Mouse (Mus musculus) kidney, postnatal 36 days (tissue): ENCODE data around the gene Sprr2a2.
"Not testable (repeated sequence)": the region's sequence is repeated elsewhere in the genome, so short reads cannot be mapped to it uniquely, and the experiment has no call there.

Experiments used
- DNase-seq, 2 experiments: peaks; one replicate each; pipeline ENCODE4 v3.0.0; 2021 to 2022; ENCODE audit warnings: mixed read lengths in 2 of 2

Sprr2a2 gene

DNA sequence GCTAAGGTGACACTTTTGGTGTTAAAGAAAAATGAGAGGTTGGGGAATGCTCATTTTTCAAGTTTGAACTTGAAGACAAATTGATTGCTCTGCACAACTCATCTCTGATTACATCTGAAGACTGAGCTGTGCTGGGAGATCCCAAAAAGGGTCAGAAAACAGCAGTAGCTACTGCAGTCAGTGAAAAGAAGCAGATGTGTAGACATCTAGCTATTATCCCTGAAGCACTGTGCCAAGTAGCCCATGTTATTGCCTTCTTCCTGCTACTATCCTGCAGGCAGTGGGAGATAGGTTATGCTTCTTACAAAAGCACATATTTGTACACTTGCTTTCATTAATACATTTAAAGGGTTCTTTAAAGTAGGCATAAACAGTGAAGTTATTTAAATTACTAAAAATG lies 63.9 kb downstream of the Sprr2a2 start:
- DNase-seq: not testable (repeated sequence)

DNA sequence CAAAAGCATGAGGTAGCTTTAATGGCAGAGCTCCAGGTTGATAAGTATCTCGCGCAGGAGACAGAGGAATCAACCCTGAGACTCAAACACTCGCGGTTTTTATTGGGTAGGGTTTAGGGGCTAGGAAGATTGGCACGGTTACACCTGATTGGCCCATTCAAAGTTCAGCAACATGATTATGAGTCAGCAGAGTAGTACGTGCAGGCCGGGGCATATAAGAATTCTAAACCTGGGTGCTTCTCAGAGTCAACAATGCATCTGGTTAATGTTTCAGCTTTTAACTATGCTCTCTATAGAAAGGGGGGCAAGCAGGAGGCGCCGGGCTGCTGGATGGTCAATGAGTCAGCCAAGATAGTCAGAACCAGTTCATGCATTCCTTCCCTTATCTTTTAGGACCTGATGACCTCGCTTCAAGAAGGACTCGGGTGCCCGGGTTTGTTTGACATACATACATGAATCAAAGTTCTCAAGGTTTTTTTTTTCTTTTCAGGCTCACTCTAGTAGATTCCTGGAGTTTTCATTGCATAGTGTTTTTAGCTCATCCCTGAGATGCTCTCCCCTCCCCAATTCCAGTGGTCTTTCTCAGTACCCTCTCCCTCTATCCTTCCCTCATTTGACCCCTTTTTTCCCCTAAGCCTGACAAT lies 65.4 kb downstream of the Sprr2a2 start:
- DNase-seq: not testable (repeated sequence)

DNA sequence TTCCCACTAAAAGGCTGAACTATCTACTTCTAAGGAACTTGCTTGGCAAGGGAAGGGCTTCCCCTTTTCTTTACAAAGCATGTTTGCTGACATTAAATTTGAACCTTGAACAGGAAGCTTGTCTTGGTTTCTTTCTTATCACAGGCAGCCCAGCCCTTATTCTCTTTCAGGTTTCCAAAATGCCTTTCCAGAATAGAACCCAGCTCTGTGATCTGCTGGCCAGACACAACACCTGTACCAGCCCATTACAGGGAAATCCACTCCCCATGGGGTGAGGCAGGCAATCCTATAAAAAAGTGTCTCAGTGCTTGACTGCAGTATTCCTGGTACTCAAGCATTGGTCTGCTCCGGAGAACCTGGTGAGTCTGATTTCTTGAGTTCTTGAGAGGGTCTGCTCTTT lies 69.4 kb downstream of the Sprr2a2 start, which contains the start of gene Sprr2a3:
Gene Sprr2a3 (plus strand): TSS at position 317 of the 400 bp plus-strand sequence.
- DNase-seq: not testable (repeated sequence)

DNA sequence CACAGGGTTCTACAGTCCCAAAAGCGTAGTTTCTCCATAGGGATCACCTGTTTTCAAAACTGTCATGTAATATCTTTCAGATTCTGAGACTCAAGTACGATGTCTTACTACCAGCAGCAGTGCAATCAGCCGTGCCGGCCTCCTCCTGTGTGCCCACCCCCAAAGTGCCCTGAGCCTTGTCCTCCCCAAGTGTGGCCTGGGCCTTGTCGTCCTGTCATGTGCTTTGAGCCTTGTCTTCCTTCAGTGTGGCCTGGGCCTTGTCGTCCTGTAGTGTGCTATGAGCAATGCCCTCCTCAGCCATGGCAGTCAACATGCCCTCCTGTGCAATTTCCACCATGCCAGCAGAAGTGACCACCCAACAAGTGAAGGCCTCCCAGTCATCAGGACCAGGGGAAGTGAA lies 72.8 kb downstream of the Sprr2a2 start:
- not testable (repeated sequence) for DNase-seq
